Mouse (Mus musculus) bone marrow macrophage, adult 2 months (primary cell): ENCODE results near the gene Clec16a.

Source experiments
- CTCF ChIP-seq: IDR thresholded peaks from 2 replicates; pipeline ENCODE4 v1.5.1; 2012; ENCODE audit warnings: low read depth, mild to moderate bottlenecking, low read length, moderate library complexity
- POLR2A ChIP-seq: IDR thresholded peaks from 2 replicates; pipeline ENCODE4 v1.6.1; 2012; ENCODE audit warnings: mild to moderate bottlenecking, low read depth, low read length, borderline replicate concordance

DNA sequence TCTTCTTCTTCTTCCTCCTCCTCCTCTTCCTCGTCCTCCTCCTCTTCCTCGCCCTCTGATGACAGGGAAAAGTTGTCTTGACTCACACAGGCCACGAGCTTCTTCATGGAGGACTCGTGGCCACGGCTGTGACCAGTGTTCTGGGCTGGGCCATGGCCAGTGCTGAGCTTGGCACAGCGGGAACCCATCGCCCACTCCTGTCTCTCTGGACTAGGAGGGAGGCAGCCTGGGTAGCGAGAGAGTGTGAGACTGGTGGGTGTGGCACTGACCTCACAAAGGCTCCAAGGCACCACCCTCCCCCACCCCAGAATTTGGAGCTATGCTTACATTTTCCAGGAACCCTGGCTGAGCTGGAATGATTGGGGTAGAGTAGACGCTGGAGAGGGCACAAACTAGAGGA lies 245.6 kb downstream of the Clec16a start, which contains the start of gene Prm3:
- TF ChIP-seq POLR2A (no peak), CTCF (no peak)
